Mouse (Mus musculus): Measurements from ENCODE around the gene S1pr4.

DNA sequence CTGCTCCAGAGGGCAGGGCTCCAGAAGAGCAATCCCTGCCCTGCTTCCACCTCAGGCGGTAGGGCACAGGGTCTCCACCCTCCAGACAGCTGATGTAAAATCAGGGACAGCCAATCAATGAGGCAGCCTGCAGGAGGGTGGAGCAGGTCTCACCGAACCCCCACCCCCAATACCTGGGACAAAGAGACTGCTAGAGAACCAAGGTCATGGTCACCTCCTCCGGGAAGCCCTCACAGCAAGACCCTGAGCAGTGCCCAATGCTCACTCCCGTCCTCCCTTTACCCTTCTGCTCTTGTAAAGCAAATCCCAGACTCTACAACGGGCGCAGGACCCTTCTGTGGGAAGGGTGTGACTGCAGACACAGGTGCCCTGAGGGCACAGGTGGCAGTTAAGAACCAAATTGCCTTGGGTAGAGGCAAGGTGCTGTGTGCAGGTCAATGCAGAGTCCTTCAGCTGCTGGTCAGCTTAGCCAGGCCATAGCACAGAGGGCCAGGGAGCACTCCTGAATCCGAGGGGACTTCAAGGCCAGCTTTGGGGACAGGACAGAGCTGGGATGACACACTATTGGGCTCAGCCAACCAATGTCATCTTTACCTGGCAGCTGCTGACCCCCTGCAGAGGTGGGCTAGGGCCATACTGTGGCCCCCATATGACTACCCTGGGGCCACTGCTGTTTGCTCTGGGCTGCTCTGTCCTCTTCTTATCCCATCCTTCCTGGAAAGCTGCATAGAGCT is 43.0 kb upstream of the S1pr4 start:
- TF ChIP-seq SRF (IDR thresholded peaks at IDR 0.05; ENCODE audit: control insufficient read depth, insufficient read length, low read depth) (no peak), POLR2A (IDR thresholded peaks at IDR 0.05; ENCODE audit: insufficient read length, low read depth) (no peak), MAX (IDR thresholded peaks at IDR 0.05; ENCODE audit: low read depth) (no peak), MYOD1 (IDR thresholded peaks at IDR 0.05; ENCODE audit: control insufficient read depth in 1 of 3, insufficient read length in 2 of 3, low read depth in 2 of 3) (no peak), USF1 (IDR thresholded peaks at IDR 0.05; ENCODE audit: low read depth) (no peak), E2F4 (IDR thresholded peaks at IDR 0.05; ENCODE audit: insufficient read depth) (no peak), POLR2AphosphoS2 (IDR thresholded peaks at IDR 0.05; ENCODE audit: insufficient read length, low read depth) (no peak), TCF12 (IDR thresholded peaks at IDR 0.05; ENCODE audit: insufficient read depth, poor library complexity, severe bottlenecking) (no peak), REST (IDR thresholded peaks at IDR 0.05; ENCODE audit: insufficient read depth, insufficient read length) (no peak), CEBPB (IDR thresholded peaks at IDR 0.05; ENCODE audit: insufficient read depth, poor library complexity, severe bottlenecking) (no peak), TCF3 (IDR thresholded peaks at IDR 0.05; ENCODE audit: insufficient read length, low read depth) (no peak)

Measured in myocyte (in vitro differentiated cells).